ENCODE assay signal across 8 mouse cellular contexts in genomic region chrX:74282395-74283091, GRCm38 (mm10). TPM values are rescaled to one million over a fixed set of nuclear protein-coding genes. Genes with fewer than 3 reads are reported as not detected.
DNase-seq lines count a peak whose midpoint lies in the region; ATAC-seq lines count a peak whose summit lies in the region.

No protein-coding gene starts in this region.

- intact Hi-C loops in left cerebral cortex, postnatal 10 days (cut with DNase I), result no loop called here

- peak; percentile 91 for DNase-seq in adipocyte (ENCODE audit: low spot score)
- DNase-seq in embryo, embryonic 10 days (ENCODE audit: low spot score), result peak; percentile 92
- DNase-seq in gastrocnemius, postnatal 10 days, result peak; percentile 76
- peak; percentile 84 to 91 for DNase-seq in left cerebral cortex, postnatal 10 days (ENCODE audit: extremely low spot score in 1 of 2, low spot score in 2 of 2)
- peak; percentile 84 for DNase-seq in right cerebral cortex, postnatal 14 days
- peak; percentile 71 for DNase-seq in urinary bladder, postnatal 25 days (ENCODE audit: low spot score)

- ATAC-seq in inflammation-experienced regulatory T-cells, adult 6 months, result peak; percentile 78
- ATAC-seq in megakaryocyte progenitor cell, adult 5-6 weeks (replicated peaks; ENCODE audit: poor library complexity), result peak; percentile 82

RNA-seq across cellular contexts. Expression of gene Dnase1l1, which starts 0.4 kb away (rescaled TPM):
- 10 to 100 TPM; 62.8 to 69.4 TPM for total RNA-seq in gastrocnemius, postnatal 10 days (2021)
- polyA plus RNA-seq in inflammation-experienced regulatory T-cells, adult 6 months (2017; shearing (Covaris generic)), result 10 to 100 TPM; 17.0 to 35.0 (median 23.7) TPM
- total RNA-seq in left cerebral cortex, postnatal 10 days (2021), result 1 to 10 TPM; 2.7 to 3.2 TPM
- 21.2 and 24.5 TPM in 2 replicates for total RNA-seq in megakaryocyte progenitor cell, adult 5-6 weeks (2015)
- 7.1 and 17.4 TPM in 2 replicates for total RNA-seq in megakaryocyte progenitor cell, adult 5-6 weeks (2017)

RNA-seq across cellular contexts. Expression of gene Taz, which starts 0.8 kb away (rescaled TPM):
- total RNA-seq in gastrocnemius, postnatal 10 days (2021), result 10 to 100 TPM; 41.7 to 47.4 TPM
- polyA plus RNA-seq in inflammation-experienced regulatory T-cells, adult 6 months (2017; shearing (Covaris generic)), result 10 to 100 TPM; 28.8 to 66.0 (median 58.8) TPM
- total RNA-seq in left cerebral cortex, postnatal 10 days (2021), result 10 to 100 TPM; 56.1 to 56.3 TPM
- 44.5 and 53.5 TPM in 2 replicates for total RNA-seq in megakaryocyte progenitor cell, adult 5-6 weeks (2015)
- 25.8 and 31.0 TPM in 2 replicates for total RNA-seq in megakaryocyte progenitor cell, adult 5-6 weeks (2017)

RNA-seq across cellular contexts. Expression of gene Rpl10, which starts 11.9 kb away (rescaled TPM):
- 100 to 1,000 TPM; 163 to 167 TPM for total RNA-seq in gastrocnemius, postnatal 10 days (2021)
- 1,000 to 10,000 TPM in 1 of 3 experiments, 100 to 1,000 TPM in 2; 478 to 1,649 (median 679) TPM for polyA plus RNA-seq in inflammation-experienced regulatory T-cells, adult 6 months (2017; shearing (Covaris generic))
- total RNA-seq in left cerebral cortex, postnatal 10 days (2021), result 100 to 1,000 TPM; 150 to 215 TPM
- 3,920 and 4,047 TPM in 2 replicates for total RNA-seq in megakaryocyte progenitor cell, adult 5-6 weeks (2015)
- total RNA-seq in megakaryocyte progenitor cell, adult 5-6 weeks (2017), result 1,333 and 1,759 TPM in 2 replicates

RNA-seq across cellular contexts. Expression of gene Atp6ap1, which starts 14.4 kb away (rescaled TPM):
- 10 to 100 TPM; 88.7 to 99.7 TPM for total RNA-seq in gastrocnemius, postnatal 10 days (2021)
- polyA plus RNA-seq in inflammation-experienced regulatory T-cells, adult 6 months (2017; shearing (Covaris generic)), result 100 to 1,000 TPM; 130 to 165 (median 156) TPM
- total RNA-seq in left cerebral cortex, postnatal 10 days (2021), result 100 to 1,000 TPM; 324 to 341 TPM
- 128 and 135 TPM in 2 replicates for total RNA-seq in megakaryocyte progenitor cell, adult 5-6 weeks (2015)
- 123 and 206 TPM in 2 replicates for total RNA-seq in megakaryocyte progenitor cell, adult 5-6 weeks (2017)

RNA-seq across cellular contexts. Expression of gene Gdi1, which starts 22.3 kb away (rescaled TPM):
- total RNA-seq in gastrocnemius, postnatal 10 days (2021), result 10 to 100 TPM; 44.8 to 50.9 TPM
- polyA plus RNA-seq in inflammation-experienced regulatory T-cells, adult 6 months (2017; shearing (Covaris generic)), result 100 to 1,000 TPM; 167 to 342 (median 246) TPM
- 100 to 1,000 TPM; 705 to 729 TPM for total RNA-seq in left cerebral cortex, postnatal 10 days (2021)
- 56.8 and 79.4 TPM in 2 replicates for total RNA-seq in megakaryocyte progenitor cell, adult 5-6 weeks (2015)
- total RNA-seq in megakaryocyte progenitor cell, adult 5-6 weeks (2017), result 22.8 and 22.9 TPM in 2 replicates

Comparison
In these comparisons a context has a peak if more than half of its experiments do, and no peak if none do; other contexts are left out.
1. Peak in every context shown above with its lines: DNase-seq and ATAC-seq.
2. RNA of gene Rpl10, which starts 11.9 kb away (total RNA-seq): 1,333 to 4,047 TPM in megakaryocyte progenitor cell, adult 5-6 weeks; 150 to 215 TPM in left cerebral cortex, postnatal 10 days and 163 to 167 TPM in gastrocnemius, postnatal 10 days; every median in the first group is over 4 times any median in the second.